Mouse (Mus musculus) left cerebral cortex, adult 8-10 months (tissue): ENCODE measurements around the gene Erg. TPM values are rescaled to one million over a fixed set of nuclear protein-coding genes. Genes with fewer than 3 reads are reported as not detected.

Source experiments
- DNase-seq, 2 experiments: peaks; one replicate each; pipeline ENCODE4 v3.0.0; 2022; ENCODE audit warnings: low spot score in 2 of 2
- total RNA-seq, 4 experiments: library from RNA; stranded (reverse); gene quantifications; 2 replicates each; pipeline ENCODE4 v1.2.4; 2022

The Erg gene
- 1 to 10 TPM; 5.0 to 6.3 (median 5.7) TPM for total RNA-seq

GRCm38 (mm10) chr16:95586311-95586602 lies at the start of gene Erg:
Gene Erg (minus strand): TSS chr16:95586593.
- DNase-seq: no peak

GRCm38 (mm10) chr16:95631816-95632215 lies 45.4 kb upstream of the Erg start:
- no peak for DNase-seq

- DNase-seq: no peak
Measured at GRCm38 (mm10) chr16:95623876-95624770, 37.7 kb upstream of the Erg start.

GRCm38 (mm10) chr16:95623056-95623455 lies 36.7 kb upstream of the Erg start:
- DNase-seq: no peak

- DNase-seq: no peak
Measured at GRCm38 (mm10) chr16:95619859-95620325, 33.5 kb upstream of the Erg start.

- DNase-seq: no peak
Measured at GRCm38 (mm10) chr16:95618206-95618605, 31.8 kb upstream of the Erg start.

- no peak for DNase-seq
Measured at GRCm38 (mm10) chr16:95617720-95618119, 31.3 kb upstream of the Erg start.

- DNase-seq: peak in 1 of 2 experiments; percentile 13
Measured at GRCm38 (mm10) chr16:95615579-95615978, 29.2 kb upstream of the Erg start.

- DNase-seq: no peak
Measured at GRCm38 (mm10) chr16:95614482-95614881, 28.1 kb upstream of the Erg start.

- DNase-seq: no peak
Measured at GRCm38 (mm10) chr16:95611982-95612746, 25.8 kb upstream of the Erg start.

- no peak for DNase-seq
Measured at GRCm38 (mm10) chr16:95608624-95609023, 22.2 kb upstream of the Erg start.

GRCm38 (mm10) chr16:95605304-95605703 lies 18.9 kb upstream of the Erg start:
- DNase-seq: peak; percentile 15 to 42

- no peak for DNase-seq
Measured at GRCm38 (mm10) chr16:95602504-95602903, 16.1 kb upstream of the Erg start.

- DNase-seq: no peak
Measured at GRCm38 (mm10) chr16:95601807-95602206, 15.4 kb upstream of the Erg start.

GRCm38 (mm10) chr16:95601219-95601580 lies 14.8 kb upstream of the Erg start:
- no peak for DNase-seq

GRCm38 (mm10) chr16:95600572-95601218 lies 14.3 kb upstream of the Erg start:
- DNase-seq: no peak

GRCm38 (mm10) chr16:95598930-95599329 lies 12.5 kb upstream of the Erg start:
- no peak for DNase-seq

- DNase-seq: no peak
Measured at GRCm38 (mm10) chr16:95597578-95597951, 11.2 kb upstream of the Erg start.

- DNase-seq: no peak
Measured at GRCm38 (mm10) chr16:95596884-95597577, 10.6 kb upstream of the Erg start.

- no peak for DNase-seq
Measured at GRCm38 (mm10) chr16:95588849-95589248, 2.5 kb upstream of the Erg start.

- DNase-seq: no peak
Measured at GRCm38 (mm10) chr16:95586726-95587125, 333 bp upstream of the Erg start.
